9 mouse cellular contexts compared by ENCODE assay signal in the genomic region with DNA sequence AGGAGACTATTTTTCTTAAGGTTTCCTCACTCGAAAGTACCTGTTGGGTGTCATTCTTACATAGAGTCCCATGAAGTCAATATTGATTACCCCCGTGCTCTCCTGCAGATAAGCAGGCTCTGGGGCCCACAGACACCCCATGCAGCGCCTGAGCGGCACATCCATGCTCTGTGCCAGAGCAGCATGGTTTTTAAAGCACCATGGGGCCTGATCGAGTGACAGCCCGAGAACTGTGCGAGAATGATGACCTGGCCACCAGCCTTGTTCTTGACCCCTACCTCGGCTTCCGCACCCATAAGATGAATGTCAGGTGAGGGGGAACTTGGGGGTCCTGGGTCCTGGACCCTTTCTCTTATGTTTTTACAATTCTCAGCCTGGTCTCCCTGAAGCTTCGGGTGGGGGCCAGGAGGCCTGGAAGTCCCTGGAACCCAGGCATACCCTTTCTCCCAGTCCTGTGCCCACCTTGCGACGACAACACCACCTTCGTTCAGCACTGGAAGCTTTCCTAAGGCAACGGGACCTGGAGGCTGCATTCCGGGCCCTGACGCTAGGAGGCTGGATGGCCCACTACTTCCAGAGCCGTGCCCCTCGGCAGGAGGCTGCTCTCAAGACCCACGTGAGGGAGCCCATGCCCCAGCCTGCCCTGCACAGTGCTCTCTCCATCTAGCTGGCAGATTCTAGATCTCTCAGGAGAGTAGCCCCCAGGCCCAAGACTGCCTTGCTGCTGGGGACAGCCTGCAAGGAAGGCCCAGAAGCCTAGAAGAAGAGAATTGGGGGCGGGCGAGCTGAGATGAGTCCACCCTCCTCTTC. TPM values are rescaled to one million over a fixed set of nuclear protein-coding genes. Genes with fewer than 3 reads are reported as not detected.
DNase-seq lines count a peak whose midpoint lies in the region; ATAC-seq and TF ChIP-seq lines count a peak whose summit lies in the region.
"Had no signal": no experiment of that assay in that cellular context is flagged by ENCODE, and none has a peak within 500 bp of the region (broad histone marks: within the 10 kb centered on the region; RNA-seq: fewer than 3 reads in every experiment).

No protein-coding gene starts in this region.

- no peak for ATAC-seq in kidney, postnatal 0 days (replicated peaks; ENCODE audit: low FRiP score, low read depth)
- no peak for ATAC-seq in intestine, embryonic 15.5 days
- no peak for ATAC-seq in neural tube, embryonic 13.5 days (ENCODE audit: low read depth)
- ATAC-seq in granulocyte monocyte progenitor cell, adult 5-6 weeks (replicated peaks; ENCODE audit: poor library complexity, severe bottlenecking): no peak
- no peak for ATAC-seq in inflammation-experienced regulatory T-cells, adult 6 months

- TF ChIP-seq CTCF in kidney, postnatal 0 days (IDR thresholded peaks at IDR 0.05; ENCODE audit: low read depth): no peak

- H3K4me1 ChIP-seq in kidney, postnatal 0 days (replicated peaks; ENCODE audit: insufficient read depth, low read length): peaks cover 15% of the 10 kb centered on the region
- H3K4me1 ChIP-seq in intestine, embryonic 15.5 days (replicated peaks): peaks cover 31% of the 10 kb centered on the region
- peaks cover 44% of the 10 kb centered on the region for H3K4me1 ChIP-seq in neural tube, embryonic 13.5 days (replicated peaks)

- H3K4me3 ChIP-seq in kidney, postnatal 0 days (replicated peaks; ENCODE audit: low read depth, low read length): peak overlapping the region; percentile 57; the same call in 1 of the 2 replicates
- peak overlapping the region; percentile 60; the same call in 1 of the 2 replicates for H3K4me3 ChIP-seq in intestine, embryonic 15.5 days (replicated peaks)
- peak overlapping the region; percentile 74 for H3K4me3 ChIP-seq in neural tube, embryonic 13.5 days

- H3K27ac ChIP-seq in kidney, postnatal 0 days: peak overlapping the region; percentile 85
- H3K27ac ChIP-seq in intestine, embryonic 15.5 days: peak overlapping the region; percentile 86; the same call in 1 of the 2 replicates
- peak overlapping the region; percentile 95 for H3K27ac ChIP-seq in neural tube, embryonic 13.5 days (replicated peaks)

- DNase-seq in kidney, postnatal 0 days (ENCODE audit: low spot score): no peak
- no peak for DNase-seq in kidney, adult 9 months
- DNase-seq in cerebellum, postnatal 10 days: peak; percentile 34 to 40
- no peak for DNase-seq in embryo, embryonic 9.5 days (ENCODE audit: extremely low spot score)

- peak overlapping the region; percentile 67 for H3K9ac ChIP-seq in kidney, postnatal 0 days (ENCODE audit: low read depth, low read length)
- H3K9ac ChIP-seq in intestine, embryonic 15.5 days: no peak overlapping the region
- H3K9ac ChIP-seq in neural tube, embryonic 13.5 days: peak overlapping the region; percentile 92

- 82% methylated on average over 21 of the region's 21 CpGs for WGBS in kidney, postnatal 0 days
- WGBS in intestine, embryonic 15.5 days: 78% methylated on average over 21 of the region's 21 CpGs
- WGBS in neural tube, embryonic 13.5 days: 79% methylated on average over 21 of the region's 21 CpGs

- peak overlapping the region; percentile 73 for H3K4me2 ChIP-seq in kidney, postnatal 0 days (ENCODE audit: low read length)
- H3K4me2 ChIP-seq in intestine, embryonic 15.5 days (replicated peaks): peak overlapping the region; percentile 83
- H3K4me2 ChIP-seq in neural tube, embryonic 13.5 days: peak overlapping the region; percentile 85

- H3K9me3 ChIP-seq in kidney, postnatal 0 days (replicated peaks; ENCODE audit: low read length): no peaks in the 10 kb centered on the region
- no peaks in the 10 kb centered on the region for H3K9me3 ChIP-seq in intestine, embryonic 15.5 days
- H3K9me3 ChIP-seq in neural tube, embryonic 13.5 days: no peaks in the 10 kb centered on the region

- no peaks in the 10 kb centered on the region for H3K27me3 ChIP-seq in kidney, postnatal 0 days (ENCODE audit: insufficient read depth, low read length)
- no peaks in the 10 kb centered on the region for H3K27me3 ChIP-seq in intestine, embryonic 15.5 days (replicated peaks)
- H3K27me3 ChIP-seq in neural tube, embryonic 13.5 days: no peaks in the 10 kb centered on the region

- peaks cover 7% of the 10 kb centered on the region for H3K36me3 ChIP-seq in kidney, postnatal 0 days (ENCODE audit: insufficient read depth, low read length)
- H3K36me3 ChIP-seq in intestine, embryonic 15.5 days: peaks cover 18% of the 10 kb centered on the region; the same call in 1 of the 2 replicates
- peaks cover 41% of the 10 kb centered on the region for H3K36me3 ChIP-seq in neural tube, embryonic 13.5 days

RNA-seq across cellular contexts. Expression of a gene that starts 2.0 kb away (rescaled TPM):
- 61.2 and 64.8 TPM in 2 replicates for polyA plus RNA-seq in kidney, postnatal 0 days (2015; fragmentation: Nextera tagmentation; extraction: Ambion mirVana)
- 63.7 and 66.8 TPM in 2 replicates for polyA plus RNA-seq in intestine, embryonic 15.5 days (2015; fragmentation: Nextera tagmentation; extraction: Ambion mirVana)
- polyA plus RNA-seq in neural tube, embryonic 13.5 days (2015; fragmentation: Nextera tagmentation; extraction: Ambion mirVana): 84.0 and 84.7 TPM in 2 replicates
- 62.7 and 107 TPM in 2 replicates for total RNA-seq in granulocyte monocyte progenitor cell, adult 5-6 weeks (2014; fragmentation: Nextera tagmentation)
- total RNA-seq in granulocyte monocyte progenitor cell, adult 5-6 weeks (2017): 58.5 and 74.7 TPM in 2 replicates
- polyA plus RNA-seq in inflammation-experienced regulatory T-cells, adult 6 months (2017; shearing (Covaris generic)): 10 to 100 TPM; 22.6 to 25.7 (median 24.9) TPM

RNA-seq across cellular contexts. Expression of a gene that starts 11.0 kb away (rescaled TPM):
- 70.7 and 84.0 TPM in 2 replicates for polyA plus RNA-seq in kidney, postnatal 0 days (2015; fragmentation: Nextera tagmentation; extraction: Ambion mirVana)
- 45.5 and 53.0 TPM in 2 replicates for polyA plus RNA-seq in intestine, embryonic 15.5 days (2015; fragmentation: Nextera tagmentation; extraction: Ambion mirVana)
- polyA plus RNA-seq in neural tube, embryonic 13.5 days (2015; fragmentation: Nextera tagmentation; extraction: Ambion mirVana): 18.9 and 19.0 TPM in 2 replicates
- 50.3 and 69.2 TPM in 2 replicates for total RNA-seq in granulocyte monocyte progenitor cell, adult 5-6 weeks (2014; fragmentation: Nextera tagmentation)
- 28.9 and 30.7 TPM in 2 replicates for total RNA-seq in granulocyte monocyte progenitor cell, adult 5-6 weeks (2017)
- 1 to 10 TPM in 1 of 3 experiments, under 1 TPM in 1, not detected in 1; 0.86 to 1.4 TPM for polyA plus RNA-seq in inflammation-experienced regulatory T-cells, adult 6 months (2017; shearing (Covaris generic))
- total RNA-seq: liver, adult 2 months had no signal

RNA-seq across cellular contexts. Expression of a gene that starts 16.8 kb away (rescaled TPM):
- 0.06 and 0.12 TPM in 2 replicates for polyA plus RNA-seq in kidney, postnatal 0 days (2015; fragmentation: Nextera tagmentation; extraction: Ambion mirVana)
- polyA plus RNA-seq in intestine, embryonic 15.5 days (2015; fragmentation: Nextera tagmentation; extraction: Ambion mirVana): 2.2 and 3.6 TPM in 2 replicates
- 0.32 TPM in 1 of 2 replicates, not detected in the other for polyA plus RNA-seq in neural tube, embryonic 13.5 days (2015; fragmentation: Nextera tagmentation; extraction: Ambion mirVana)
- 32.7 and 33.4 TPM in 2 replicates for total RNA-seq in granulocyte monocyte progenitor cell, adult 5-6 weeks (2014; fragmentation: Nextera tagmentation)
- total RNA-seq in granulocyte monocyte progenitor cell, adult 5-6 weeks (2017): 13.5 and 18.5 TPM in 2 replicates
- not detected for polyA plus RNA-seq in inflammation-experienced regulatory T-cells, adult 6 months (2017; shearing (Covaris generic))

RNA-seq across cellular contexts. Expression of a gene that starts 29.2 kb away (rescaled TPM):
- not detected in 2 replicates for polyA plus RNA-seq in kidney, postnatal 0 days (2015; fragmentation: Nextera tagmentation; extraction: Ambion mirVana)
- not detected in 2 replicates for polyA plus RNA-seq in intestine, embryonic 15.5 days (2015; fragmentation: Nextera tagmentation; extraction: Ambion mirVana)
- polyA plus RNA-seq in neural tube, embryonic 13.5 days (2015; fragmentation: Nextera tagmentation; extraction: Ambion mirVana): not detected in 2 replicates
- not detected in 2 replicates for total RNA-seq in granulocyte monocyte progenitor cell, adult 5-6 weeks (2014; fragmentation: Nextera tagmentation)
- not detected in 2 replicates for total RNA-seq in granulocyte monocyte progenitor cell, adult 5-6 weeks (2017)
- not detected for polyA plus RNA-seq in inflammation-experienced regulatory T-cells, adult 6 months (2017; shearing (Covaris generic))
- total RNA-seq: liver, adult 2 months had no signal
- polyA plus RNA-seq: liver, adult 2 months had no signal

RNA-seq across cellular contexts. Expression of a gene that starts 40.8 kb away (rescaled TPM):
- 0.14 and 0.20 TPM in 2 replicates for polyA plus RNA-seq in kidney, postnatal 0 days (2015; fragmentation: Nextera tagmentation; extraction: Ambion mirVana)
- polyA plus RNA-seq in intestine, embryonic 15.5 days (2015; fragmentation: Nextera tagmentation; extraction: Ambion mirVana): 0.14 and 0.24 TPM in 2 replicates
- 0.46 and 0.91 TPM in 2 replicates for polyA plus RNA-seq in neural tube, embryonic 13.5 days (2015; fragmentation: Nextera tagmentation; extraction: Ambion mirVana)
- not detected in 2 replicates for total RNA-seq in granulocyte monocyte progenitor cell, adult 5-6 weeks (2014; fragmentation: Nextera tagmentation)
- total RNA-seq in granulocyte monocyte progenitor cell, adult 5-6 weeks (2017): not detected in 2 replicates
- polyA plus RNA-seq in inflammation-experienced regulatory T-cells, adult 6 months (2017; shearing (Covaris generic)): not detected
- total RNA-seq: liver, adult 2 months had no signal

Comparison
In these comparisons a context has a peak if more than half of its experiments do, and no peak if none do; other contexts are left out.
1. DNase-seq: peak in cerebellum, postnatal 10 days (2 of 2); none in kidney, postnatal 0 days (single experiment), kidney, adult 9 months (single experiment) and embryo, embryonic 9.5 days (single experiment).
2. Peak in every context shown above with its lines, with median percentiles within 50 percentile points of each other: H3K27ac ChIP-seq, H3K4me2 ChIP-seq and H3K4me3 ChIP-seq.